Mouse (Mus musculus) left cerebral cortex, postnatal 36 days (tissue): ENCODE measurements around the gene Grid2. TPM values are rescaled to one million over a fixed set of nuclear protein-coding genes. Genes with fewer than 3 reads are reported as not detected.

Experiments used
- DNase-seq, 2 experiments: peaks; one replicate each; pipeline ENCODE4 v3.0.0; 2021 to 2022; ENCODE audit warnings: low spot score in 2 of 2, mixed read lengths in 1 of 2
- intact Hi-C: fragments of 180-260 bp; cut with DNase I; formaldehyde crosslinking; loops from one replicate; pipeline ENCODE4 v1.15.1; 2025
- total RNA-seq, 2 experiments: library from RNA; stranded (reverse); gene quantifications; 2 replicates each; pipeline ENCODE4 v1.2.3; 2021

Gene Grid2
- total RNA-seq, 2 experiments from 2014 or later: 18.9 to 21.9 TPM

DNA sequence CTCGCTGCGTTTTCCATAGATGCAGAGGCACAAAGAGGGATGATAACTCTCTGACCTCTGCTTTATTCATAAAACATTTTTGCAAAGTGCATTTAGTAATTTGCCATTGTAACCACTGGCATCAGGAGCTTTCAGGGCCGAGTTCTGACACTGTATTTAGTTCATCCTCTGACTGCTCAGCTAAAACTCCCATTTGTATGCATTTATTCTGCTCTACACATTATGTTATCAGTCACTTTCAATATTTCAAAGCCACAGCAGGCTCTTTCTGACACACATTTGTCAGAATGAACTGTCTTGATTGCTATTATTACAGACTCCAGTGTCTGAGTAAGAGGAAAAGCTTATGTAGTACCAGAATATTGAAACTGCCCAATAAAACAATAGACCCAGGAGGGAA is 1286.5 kb downstream of the Grid2 start:
- intact Hi-C loops: no loop called here
- no peak for DNase-seq

DNA sequence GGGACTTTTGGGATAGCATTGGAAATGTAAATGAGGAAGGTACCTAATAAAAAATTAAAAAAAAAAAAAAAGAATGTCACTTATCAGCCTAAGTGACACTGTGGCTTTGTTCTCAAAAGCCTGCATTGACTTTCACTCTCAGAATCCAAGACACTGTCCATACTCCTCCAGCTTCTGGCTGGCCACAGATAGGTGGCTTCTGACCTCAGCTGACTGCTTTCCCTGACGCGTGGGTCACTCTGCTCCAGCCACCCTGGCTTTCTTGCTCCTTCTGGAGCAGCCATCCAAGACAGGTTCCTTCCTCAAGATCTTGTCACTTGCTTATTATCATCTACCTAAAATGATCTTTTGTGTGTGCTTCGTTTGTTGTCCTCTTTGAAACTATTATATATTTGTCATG is 1298.0 kb downstream of the Grid2 start:
- intact Hi-C loops: no loop called here

DNA sequence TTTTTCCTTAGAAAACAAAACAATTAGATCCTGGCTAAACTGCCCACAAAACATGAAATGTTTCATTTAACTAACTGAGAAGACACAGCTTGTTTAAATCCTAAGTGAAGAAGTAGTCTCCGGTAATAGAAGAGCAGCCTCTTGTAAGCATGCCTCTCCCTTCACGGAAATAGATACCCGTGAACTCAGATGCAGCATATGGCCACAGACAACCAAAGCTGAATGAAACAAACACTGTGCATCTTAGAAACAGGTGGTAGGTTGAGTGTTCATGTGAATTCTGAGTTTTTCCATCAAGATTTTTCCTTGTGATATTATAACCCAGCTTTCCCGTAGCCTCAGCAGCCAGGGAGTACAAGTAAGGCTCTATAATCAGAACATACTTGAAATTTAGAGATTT is 1299.5 kb downstream of the Grid2 start:
- peak in 1 of 2 experiments; percentile 13 for DNase-seq
- intact Hi-C loops: no loop called here

More for the DNA sequence above, 1298.0 kb downstream of the Grid2 start:
- no peak for DNase-seq

DNA sequence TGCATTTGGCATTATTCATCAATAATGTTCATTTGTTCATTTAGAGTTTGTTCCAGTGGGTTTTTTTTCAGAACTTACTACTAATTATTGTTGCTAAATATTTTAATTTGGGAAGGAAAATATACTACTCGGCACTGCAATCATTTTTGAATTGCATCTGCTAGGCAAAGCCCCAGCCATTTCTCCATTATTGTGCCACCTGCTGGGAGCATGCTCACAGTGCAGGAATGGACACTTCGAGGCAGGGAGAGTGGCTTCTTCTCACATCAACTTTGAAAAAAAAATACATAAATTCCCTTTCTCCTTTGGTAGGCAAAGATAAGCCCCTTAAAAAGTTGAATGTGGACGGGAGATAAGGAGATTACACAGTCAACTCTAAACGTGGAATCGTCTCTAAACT is 1312.9 kb downstream of the Grid2 start:
- intact Hi-C loops: no loop called here
- peak; percentile 21 to 31 for DNase-seq

DNA sequence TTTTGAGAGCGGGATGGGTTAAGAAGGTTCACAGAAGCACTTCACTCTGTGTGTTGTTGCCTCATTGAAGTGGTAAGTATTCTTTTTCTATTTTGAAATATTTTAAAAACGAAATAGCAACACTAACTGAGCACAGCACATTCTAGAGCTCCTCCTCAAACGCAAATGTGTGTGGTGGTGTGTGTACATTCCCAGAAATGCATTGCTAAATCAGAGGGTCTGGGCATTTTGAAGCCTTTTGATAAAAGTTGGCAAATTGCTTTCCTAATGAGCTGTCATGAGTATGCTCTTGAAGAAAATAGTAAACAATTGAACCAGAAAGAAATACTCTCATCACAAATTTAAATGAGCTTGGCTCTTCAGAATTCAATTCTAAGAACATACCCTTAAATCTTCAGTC is 1325.7 kb downstream of the Grid2 start:
- DNase-seq: no peak
- intact Hi-C loops: no loop called here

DNA sequence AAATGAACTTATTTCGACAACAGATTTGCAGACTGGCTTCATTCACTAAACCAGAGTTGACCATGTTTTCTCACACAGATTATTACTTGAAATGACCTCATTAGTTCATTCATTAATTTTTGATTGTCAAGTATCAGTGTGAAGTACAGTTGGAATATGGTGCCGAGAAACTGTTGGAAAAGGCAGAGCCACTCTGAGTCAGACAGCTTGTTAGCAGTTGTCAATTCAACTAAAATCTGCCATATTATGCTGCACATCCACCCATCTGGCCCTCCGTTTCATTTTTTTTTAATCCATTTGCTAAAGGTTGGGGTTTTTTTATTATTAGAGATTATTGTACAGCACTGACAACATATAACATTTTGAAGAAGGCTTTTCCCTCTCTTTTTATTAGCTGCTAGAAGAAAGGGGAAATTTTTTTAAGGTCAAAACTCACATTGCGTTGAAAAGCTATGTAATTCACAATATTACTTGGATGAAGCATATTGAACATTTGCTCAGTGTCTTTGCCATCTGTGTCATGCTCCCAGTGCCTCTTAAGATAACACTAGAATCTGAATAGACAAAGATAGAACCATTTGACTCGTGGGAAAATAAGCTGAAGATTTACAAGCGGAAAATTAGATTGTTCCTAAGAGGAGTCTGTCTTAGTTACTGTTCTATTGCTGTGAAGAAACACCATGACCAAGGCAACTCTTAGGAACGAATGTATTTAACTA is 1333.0 kb downstream of the Grid2 start:
- intact Hi-C loops: no loop called here
- DNase-seq: no peak

DNA sequence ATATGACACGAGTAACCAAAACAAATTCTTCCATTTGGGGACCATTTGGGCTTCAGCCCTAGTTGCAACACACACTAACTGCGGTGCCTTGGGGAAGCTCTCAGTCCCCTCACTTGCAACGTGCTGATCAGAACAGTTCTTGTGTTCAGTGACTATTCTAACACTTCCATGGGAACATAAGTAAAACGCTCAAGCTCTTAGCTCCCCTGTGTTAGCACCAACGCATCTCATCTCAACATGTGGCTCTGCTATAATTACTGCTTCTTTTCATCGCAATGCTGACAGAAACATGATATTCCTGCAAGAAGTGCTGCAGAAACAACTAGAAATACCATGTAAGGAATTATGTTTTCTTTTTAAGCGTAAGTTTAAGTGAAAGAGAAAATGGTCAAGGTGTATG is 1340.6 kb downstream of the Grid2 start:
- intact Hi-C loops: no loop called here
- peak in 1 of 2 experiments; percentile 7 for DNase-seq

DNA sequence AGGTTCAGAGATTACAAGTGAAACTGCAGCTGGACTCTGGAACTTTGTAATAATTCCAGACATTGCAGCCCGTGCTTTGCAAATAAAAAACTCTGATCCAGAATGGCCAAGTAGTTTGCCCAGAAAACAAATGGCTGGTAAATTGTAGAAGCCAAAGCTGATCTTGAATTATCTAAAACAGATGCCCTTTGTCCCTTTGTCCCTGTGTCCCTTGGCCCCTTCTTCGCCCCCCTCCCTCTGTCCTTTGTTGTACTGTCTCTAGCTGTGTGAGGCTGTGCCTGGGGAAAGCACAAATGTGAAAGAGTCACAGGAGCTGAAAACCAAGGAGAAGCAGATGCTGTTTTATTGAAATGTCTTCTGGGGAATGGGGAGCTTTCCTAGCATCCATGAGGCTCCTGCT is 1341.2 kb downstream of the Grid2 start:
- intact Hi-C loops: no loop called here
- DNase-seq: no peak

DNA sequence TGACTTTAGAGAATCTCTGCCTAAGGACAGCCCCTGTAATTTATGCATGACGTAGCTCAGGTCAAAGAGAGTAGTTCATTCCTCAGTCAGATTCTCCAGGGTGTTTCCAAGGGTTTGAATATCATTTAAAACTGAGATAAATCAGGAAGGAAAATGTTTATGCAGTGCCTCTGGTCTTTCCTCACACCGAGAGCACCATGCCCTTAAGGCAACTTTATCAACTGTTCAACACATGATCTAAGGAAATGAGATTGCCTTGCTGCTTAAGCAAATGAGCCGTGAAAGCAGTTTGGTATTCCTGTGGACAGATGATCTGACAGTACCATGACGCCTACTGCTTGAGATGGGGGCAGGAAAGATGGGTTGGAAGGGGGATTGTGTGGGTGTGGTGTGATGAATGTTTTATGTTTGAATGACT is 1342.5 kb downstream of the Grid2 start:
- intact Hi-C loops: no loop called here
- DNase-seq: peak in 1 of 2 experiments; percentile 9

DNA sequence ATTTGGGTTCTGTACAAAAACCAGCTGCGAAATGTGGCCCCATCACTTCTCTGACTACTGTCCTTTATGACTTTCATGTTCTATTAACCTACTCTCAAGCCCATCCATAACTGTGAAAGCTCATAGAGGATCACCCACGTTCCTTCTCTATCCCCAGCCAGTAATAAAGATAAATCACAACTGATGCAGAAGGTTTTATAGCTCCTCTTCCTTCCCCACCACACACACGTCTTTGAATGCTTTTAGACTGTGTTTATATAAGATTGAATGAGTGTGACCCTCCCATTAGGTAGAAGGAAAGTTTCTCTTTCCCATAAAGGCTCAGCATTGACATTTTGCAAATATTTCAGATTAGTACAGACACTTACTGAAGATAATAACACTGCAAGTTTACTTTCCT is 1350.1 kb downstream of the Grid2 start:
- no peak for DNase-seq
- intact Hi-C loops: no loop called here

DNA sequence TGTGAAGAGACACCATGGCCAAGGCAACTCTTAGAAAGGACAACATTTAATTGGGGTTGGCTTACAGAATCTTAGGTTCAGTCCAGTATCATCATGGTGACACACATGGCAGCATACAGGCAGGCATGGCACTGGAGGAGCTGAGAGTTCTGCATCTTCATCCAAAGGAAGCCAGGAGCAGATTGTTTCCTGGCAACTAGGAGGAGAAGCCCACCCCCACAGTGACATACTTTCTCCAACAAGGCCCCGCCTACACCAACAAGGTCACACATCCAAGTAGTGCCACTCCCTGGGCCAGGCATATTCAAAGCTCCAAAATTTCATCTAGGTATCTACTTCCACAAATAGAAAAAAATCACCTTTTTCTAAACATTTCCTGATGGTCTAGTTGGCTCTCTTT is 1351.4 kb downstream of the Grid2 start:
- intact Hi-C loops: no loop called here
- DNase-seq: no peak

DNA sequence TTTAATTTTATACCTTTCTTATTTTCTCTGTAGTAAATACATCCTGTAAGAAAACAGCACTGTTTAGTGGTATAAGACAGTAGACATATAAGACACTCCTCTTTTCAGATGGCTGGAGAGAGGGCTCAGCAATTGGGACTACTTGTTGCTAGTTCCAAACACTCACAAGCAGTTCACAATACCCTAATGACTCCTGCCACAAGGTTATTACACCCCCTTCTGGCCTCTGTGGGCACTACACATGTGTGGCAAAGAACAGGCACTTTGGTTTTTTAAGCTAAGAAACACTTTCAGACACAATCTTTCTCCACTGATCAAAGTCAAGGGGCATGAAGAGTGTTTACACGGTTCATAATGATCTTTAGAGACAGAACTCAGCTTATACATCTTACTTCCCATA is 1352.3 kb downstream of the Grid2 start:
- intact Hi-C loops: no loop called here

DNA sequence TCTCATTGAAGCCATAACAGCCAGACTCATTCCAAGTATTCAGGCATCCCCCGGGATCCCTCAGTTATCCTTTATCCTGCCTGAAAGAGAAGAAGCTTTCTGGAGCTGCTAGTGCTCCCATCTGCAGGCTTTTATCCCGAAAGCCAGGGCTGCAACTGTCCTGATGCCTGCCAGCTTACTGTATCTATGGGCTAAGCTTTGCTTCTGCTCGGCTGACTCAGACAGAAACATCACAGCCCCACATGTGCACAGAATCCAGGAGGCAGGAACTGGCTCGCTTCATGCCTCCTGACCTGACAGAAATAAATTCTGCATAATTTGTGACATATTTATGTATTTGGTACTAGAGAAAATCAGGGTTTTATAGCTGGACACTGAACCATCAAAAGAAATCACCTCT is 1361.2 kb downstream of the Grid2 start:
- DNase-seq: no peak
- intact Hi-C loops: no loop called here

More for the DNA sequence above, 1352.3 kb downstream of the Grid2 start:
- no peak for DNase-seq

DNA sequence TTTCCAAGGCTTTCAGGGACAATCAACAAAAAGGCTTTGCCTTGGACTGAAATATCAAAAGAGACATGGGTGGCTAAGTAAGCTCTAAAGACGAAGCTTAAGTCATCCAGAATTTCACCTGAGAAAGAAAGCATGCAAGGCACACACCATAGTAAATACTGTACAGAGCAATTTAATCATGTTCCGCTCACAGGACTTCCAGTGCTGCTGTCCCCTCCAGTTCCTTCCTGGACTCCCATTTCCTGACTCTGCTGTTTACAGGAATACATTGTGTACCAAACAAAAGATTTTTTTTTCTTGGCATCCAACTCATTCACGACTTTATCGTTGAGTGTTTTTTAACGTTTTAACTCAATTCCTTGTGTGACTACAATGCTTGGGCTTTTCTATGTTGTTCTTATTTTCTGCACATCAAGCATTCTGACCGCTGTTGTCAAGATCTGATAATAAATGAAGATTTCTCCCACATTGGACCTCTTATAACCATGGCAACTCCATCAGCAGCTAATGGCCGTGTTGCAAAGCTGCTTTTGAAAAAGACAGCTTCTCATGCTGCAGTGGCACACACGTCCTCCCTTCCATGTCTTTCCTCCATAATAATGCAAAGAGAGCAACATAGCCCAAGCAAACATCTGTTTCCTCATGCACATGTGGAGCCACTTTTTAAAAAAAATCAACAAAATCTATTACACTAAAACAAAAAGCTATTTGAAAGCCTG is 1361.9 kb downstream of the Grid2 start:
- intact Hi-C loops: no loop called here
- DNase-seq: no peak

DNA sequence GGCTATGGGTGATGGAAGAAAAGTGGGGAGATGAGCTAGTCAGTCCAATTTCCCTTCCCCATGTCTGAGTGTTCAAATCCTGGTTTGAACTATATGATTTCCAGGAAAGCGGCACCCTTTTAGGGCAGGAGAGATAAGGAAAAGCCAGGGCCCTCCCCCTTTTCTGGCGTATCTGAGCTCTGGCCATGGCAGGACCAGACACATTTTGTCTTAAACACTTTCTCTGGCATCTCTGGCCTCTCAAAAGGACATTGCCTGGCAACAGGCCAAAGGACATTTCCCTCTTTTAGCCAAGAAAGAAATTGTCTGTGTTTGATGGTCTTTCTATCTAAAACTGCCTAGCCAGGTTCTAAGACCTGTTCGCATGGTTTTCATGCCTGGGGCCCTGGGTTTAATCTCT is 1367.7 kb downstream of the Grid2 start:
- intact Hi-C loops: no loop called here
- DNase-seq: no peak

DNA sequence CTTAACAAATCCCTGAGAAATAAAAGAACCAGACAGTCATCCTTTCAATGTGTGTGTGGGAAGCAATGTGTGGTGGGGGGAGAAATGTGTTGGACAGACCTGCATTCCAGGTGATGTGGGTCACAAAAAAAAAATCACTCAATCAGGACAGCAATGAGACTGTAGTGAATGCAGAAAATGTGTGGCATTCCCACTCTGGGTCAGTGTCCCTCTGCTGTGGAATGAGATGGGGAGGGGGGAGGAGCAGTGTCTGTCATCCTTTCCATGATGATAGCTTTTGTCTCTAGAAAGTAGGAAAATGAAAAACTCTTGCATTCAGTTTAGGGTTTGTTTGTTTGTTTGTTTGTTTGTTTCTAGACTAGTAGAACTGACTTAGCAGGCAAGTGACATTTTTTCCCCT is 1392.0 kb downstream of the Grid2 start:
- DNase-seq: no peak
- intact Hi-C loops: loop anchor here (10.0 kb wide), 1 partner anchor 1393 kb away; the partner anchor contains the start of gene Grid2

DNA sequence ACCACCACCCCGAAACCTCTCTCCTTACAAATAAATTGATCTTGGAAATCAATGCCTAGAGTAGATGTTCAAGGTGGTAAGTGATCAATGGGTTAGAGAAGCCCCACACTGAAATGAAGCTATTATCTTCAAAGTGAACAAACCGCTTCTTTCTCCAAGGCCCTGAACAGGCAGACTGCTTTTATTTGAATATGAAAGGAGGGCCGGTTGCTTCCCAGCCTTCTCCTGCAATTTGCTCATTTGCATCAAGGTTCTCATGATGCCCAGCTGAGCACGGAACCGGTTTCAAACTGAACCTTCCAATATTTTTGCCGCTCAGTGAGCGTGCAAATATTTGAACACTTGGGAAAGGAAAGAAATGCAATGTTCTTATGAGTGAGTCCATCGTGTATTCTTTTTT is 1392.5 kb downstream of the Grid2 start:
- DNase-seq: no peak
- intact Hi-C loops: loop anchor here (10.0 kb wide), 1 partner anchor 1393 kb away; the partner anchor contains the start of gene Grid2

DNA sequence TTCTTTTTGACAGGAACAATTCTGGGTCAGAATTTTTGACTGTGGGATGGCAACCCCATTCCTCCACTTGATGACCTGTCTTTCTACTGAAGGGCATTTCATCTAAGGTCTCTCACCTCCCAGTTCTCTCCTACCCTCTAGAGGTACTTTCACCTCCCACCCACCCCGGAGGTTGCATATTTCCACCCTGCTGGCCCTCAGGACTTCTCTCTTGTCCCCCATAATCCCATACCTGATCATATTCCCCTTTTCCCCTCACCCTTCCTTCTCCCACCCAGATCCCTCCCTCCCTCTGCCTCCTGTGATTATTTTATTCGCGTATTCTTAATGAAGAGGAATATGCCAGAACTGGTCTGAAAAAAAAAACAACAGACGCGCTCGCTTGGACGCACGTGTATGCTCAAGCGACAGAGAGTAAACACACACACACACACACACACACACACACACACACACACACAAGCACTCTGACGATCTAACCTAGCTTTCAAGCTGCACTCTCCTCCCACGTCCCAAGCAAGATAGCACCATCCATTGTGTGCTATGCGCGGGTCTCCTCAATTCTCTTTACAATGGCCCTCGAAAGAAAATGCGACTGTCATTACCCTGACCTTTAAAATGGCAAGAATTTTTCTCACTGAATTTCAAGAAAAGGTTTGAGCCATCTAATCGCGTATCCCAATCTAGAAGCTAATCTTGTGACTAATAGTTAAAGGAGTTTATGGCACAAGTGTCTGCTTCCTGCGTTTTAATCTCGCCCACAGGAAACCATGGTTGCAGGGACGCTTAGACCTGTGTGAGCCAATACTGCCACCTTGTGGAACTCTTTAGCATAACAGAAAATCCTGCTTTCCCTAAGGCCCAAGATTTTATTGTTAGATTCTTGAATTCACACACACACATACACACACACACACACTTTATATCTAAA is 1393.9 kb downstream of the Grid2 start:
- DNase-seq: peak; percentile 53 to 54
- intact Hi-C loops: loop anchor here (10.0 kb wide), 1 partner anchor 1395 kb away; the partner anchor contains the start of gene Grid2

DNA sequence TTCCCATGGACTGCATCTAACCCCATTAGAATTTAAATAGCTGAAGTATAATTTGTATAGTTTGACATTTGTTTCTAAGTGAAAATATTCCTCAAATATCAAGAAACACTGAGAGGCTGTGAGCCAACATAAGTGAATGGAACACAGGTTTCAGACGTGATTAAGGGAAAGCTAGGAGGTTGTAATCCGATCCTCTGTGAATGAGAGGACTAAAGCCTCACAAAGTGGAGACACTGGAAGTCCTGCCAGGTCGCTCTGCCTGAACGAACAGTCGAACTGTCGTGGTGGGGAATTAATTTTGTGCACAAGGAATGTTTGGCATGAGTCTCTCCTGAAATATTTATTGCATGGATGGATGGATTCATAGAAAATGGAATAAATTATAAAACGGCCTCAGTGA is 1395.1 kb downstream of the Grid2 start:
- no peak for DNase-seq
- intact Hi-C loops: no loop called here

DNA sequence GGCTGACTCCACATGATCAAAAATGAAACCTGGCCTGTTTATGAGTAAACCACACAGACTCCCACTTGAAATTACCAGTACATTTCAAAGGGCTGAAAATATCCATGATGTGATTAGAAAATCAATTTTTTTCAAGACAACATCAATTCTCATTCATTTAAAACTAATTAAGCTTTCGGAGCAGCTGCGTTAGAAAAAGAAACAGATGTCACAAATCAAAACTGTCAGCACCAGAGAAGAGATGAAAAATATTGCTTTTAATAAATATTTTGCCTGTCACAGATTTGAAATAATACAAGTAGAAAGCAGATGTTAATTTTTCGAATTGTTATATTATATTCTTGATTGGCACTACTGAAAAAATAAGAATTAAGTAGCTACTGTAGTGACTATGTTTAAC is 1415.3 kb downstream of the Grid2 start:
- intact Hi-C loops: no loop called here
- no peak for DNase-seq
